Mouse (Mus musculus) midbrain, embryonic 10.5 days (tissue): Measurements from ENCODE around the gene Ola1. TPM values are rescaled to one million over a fixed set of nuclear protein-coding genes. Genes with fewer than 3 reads are reported as not detected.
A peak's percentile ranks its signal among the peaks of the same experiment; 100 is the strongest.

ENCODE experiments used
- DNase-seq: peaks from one replicate; pipeline ENCODE4 v3.0.0-alpha.2; 2017; ENCODE audit warnings: low spot score
- H3K27ac ChIP-seq: fragments of 300-500 bp; sonication (generic); replicated peaks from 2 replicates; pipeline ENCODE4 v1.5.1; 2016; ENCODE audit warnings: mild to moderate bottlenecking
- H3K27me3 ChIP-seq: fragments of 300-500 bp; sonication (generic); 2 replicates; pipeline ENCODE4 v1.6.1; 2016; ENCODE audit warnings: low read depth, mild to moderate bottlenecking; ENCODE audit not compliant: poor library complexity, severe bottlenecking
- H3K36me3 ChIP-seq: fragments of 300-500 bp; sonication (generic); 2 replicates; pipeline ENCODE4 v1.6.1; 2016; ENCODE audit warnings: mild to moderate bottlenecking, moderate library complexity
- H3K4me1 ChIP-seq: fragments of 300-500 bp; sonication (generic); 2 replicates; pipeline ENCODE4 v1.6.1; 2016
- H3K4me3 ChIP-seq: fragments of 300-500 bp; sonication (generic); 2 replicates; pipeline ENCODE4 v1.5.1; 2016; ENCODE audit warnings: mild to moderate bottlenecking, moderate library complexity
- H3K9me3 ChIP-seq: fragments of 300-500 bp; sonication (generic); replicated peaks from 2 replicates; pipeline ENCODE4 v1.6.1; 2016; ENCODE audit warnings: mild to moderate bottlenecking
- WGBS: fragments of 180-500 bp; shearing (Covaris S2); methylation state at CpG from one replicate; pipeline ENCODE4 v1.1.7; 2016; 5-methylcytosine and 5-hydroxymethylcytosine counted together
- polyA plus RNA-seq: library from polyadenylated mRNA; unstranded; fragments of >200 nt; fragmentation: Nextera tagmentation; extraction: Ambion mirVana; gene quantifications from 2 replicates; pipeline ENCODE4 v1.2.1, GENCODE M21; 2016

The Ola1 gene
- polyA plus RNA-seq, 1 experiment from 2014 or later = 103 TPM

DNA sequence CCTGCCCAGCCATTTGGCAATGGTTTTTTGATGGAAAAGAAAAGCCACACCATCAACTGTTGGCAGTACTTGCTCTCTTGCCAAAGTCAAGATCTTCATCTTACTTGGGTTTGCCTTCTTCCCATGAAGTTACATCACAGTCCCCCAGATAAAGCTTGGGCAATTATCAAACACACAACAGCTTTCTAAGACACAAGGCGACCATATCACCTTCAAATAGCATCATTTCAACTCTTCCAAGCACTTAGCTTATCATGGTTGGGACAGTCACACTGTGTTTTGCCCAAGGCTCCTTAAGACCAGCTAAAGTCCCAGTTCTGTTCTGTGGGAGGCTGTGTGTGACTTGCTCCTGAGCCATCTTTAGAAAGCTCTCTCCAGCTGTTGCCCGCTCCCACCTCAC lies 161.1 kb downstream of the Ola1 start:
- no peaks in the 10 kb centered on the region for H3K36me3 ChIP-seq
- WGBS = 91% methylated on average over 2 of the region's 2 CpGs
- no peak overlapping the region for H3K4me3 ChIP-seq
- no peak for DNase-seq
- H3K27ac ChIP-seq = no peak overlapping the region
- H3K4me1 ChIP-seq = 0 out of 2 replicates have a peak, but pooled peaks cover 2% of the 10 kb centered on the region
- H3K9me3 ChIP-seq = no peaks in the 10 kb centered on the region; the same call in 1 of the 2 replicates
- H3K27me3 ChIP-seq = 0 out of 2 replicates have a peak, but pooled peaks cover 5% of the 10 kb centered on the region

DNA sequence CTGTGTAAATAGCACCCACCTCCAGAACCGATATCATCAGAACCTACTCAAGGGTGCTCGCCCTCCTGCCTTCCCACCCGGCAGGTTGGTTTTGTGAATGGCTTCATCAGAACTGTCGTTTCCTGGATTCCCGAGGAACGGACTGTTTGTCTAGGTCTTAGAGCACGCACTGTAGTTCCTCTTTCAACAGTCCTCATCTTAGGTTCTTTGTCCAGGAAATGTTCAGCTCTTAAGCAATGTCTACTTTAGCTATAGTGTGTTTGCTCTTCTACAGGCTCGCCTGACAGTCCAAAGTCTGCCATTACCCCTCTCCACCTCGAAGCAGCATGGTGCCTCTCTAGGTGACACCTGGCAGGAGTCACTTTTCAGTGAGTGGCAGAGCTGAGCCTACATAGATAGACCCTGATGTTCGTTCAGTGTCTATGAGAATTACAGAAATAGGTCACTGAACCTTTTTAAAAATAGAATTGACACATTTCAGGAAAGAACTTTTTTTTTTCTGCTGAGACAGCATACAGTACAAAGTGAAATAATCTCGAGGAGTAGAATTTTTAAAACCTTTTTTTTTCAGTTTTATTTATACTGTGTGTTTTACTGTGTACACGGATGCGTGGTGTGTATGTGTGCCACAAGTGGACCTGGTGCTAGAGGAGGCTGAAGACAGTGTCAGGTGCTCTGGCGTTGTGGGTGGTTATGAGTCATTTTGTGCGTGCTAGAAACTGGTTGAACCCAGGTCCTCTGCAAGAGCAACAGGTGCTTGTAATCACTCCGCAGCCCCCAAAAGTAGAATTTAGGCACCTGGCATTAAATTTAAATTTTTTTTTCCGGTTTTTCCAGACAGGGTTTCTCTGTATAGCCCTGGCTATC lies 162.4 kb downstream of the Ola1 start:
- H3K36me3 ChIP-seq = no peaks in the 10 kb centered on the region
- H3K4me3 ChIP-seq = no peak overlapping the region
- H3K27me3 ChIP-seq = 0 out of 2 replicates have a peak, but pooled peaks cover 5% of the 10 kb centered on the region
- WGBS = 88% methylated on average over 17 of the region's 17 CpGs
- H3K9me3 ChIP-seq = no peaks in the 10 kb centered on the region; the same call in 1 of the 2 replicates
- H3K27ac ChIP-seq = no peak overlapping the region
- H3K4me1 ChIP-seq = 0 out of 2 replicates have a peak, but pooled peaks cover 2% of the 10 kb centered on the region
- DNase-seq = no peak

DNA sequence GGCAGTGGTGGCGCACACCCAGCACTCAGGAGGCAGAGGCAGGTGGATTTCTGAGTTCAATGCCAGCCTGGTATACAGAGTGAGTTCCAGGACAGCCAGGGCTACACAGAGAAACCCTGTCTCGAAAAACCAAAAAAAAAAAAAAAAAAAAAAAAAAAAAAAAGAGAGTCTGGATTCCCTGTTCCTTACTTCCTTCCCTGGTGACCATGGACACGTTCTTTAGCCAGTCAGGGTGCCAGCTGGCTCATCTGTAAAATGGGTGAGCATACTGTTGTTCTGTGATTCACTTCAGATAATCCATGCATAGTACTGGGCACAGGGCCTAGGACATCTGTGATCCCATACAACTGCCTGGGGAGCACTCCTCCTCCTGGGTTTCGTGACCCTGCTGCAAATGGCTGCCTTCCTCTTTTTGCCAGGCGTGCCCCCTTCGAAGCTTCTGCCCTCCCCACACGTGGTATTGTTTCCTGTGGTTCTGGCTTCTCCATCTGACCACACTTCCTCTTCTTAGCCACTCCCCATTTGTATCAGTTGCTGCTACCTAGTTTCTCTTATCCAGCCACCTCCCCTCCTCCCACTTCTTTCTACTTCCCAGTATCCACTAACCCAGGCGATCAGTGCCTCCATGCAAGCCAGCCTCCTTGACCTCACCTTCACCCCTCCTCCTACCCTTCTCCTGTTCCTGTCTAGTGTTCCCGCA lies 164.8 kb downstream of the Ola1 start:
- Histone ChIP-seq H3K36me3 (no peaks in the 10 kb centered on the region), H3K4me3 (no peak overlapping the region), H3K27ac (no peak overlapping the region), H3K9me3 (no peaks in the 10 kb centered on the region; the same call in 1 of the 2 replicates), H3K4me1 (no peaks in the 10 kb centered on the region), H3K27me3 (peaks cover 10% of the 10 kb centered on the region; the same call in 1 of the 2 replicates)
- 93% methylated on average over 9 of the region's 9 CpGs for WGBS
- no peak for DNase-seq

DNA sequence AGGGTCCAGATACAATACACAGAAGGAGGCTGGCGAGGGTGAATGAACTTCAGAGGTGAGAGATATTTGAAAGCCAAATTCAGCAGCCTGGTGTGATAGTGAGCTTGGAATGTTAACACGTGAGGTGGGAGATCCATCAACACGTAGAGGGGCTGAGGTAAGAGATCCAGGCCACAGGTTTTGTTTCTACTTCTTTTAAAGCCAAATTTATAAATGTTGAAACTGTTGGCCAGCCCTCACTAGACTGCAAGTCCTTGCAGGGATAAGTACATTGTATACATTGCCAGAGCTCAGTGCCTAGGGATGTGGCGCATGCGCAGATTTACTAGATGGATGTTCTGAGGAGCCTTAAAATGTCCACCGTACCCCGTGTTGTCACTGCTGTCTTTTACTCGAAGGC lies 168.3 kb downstream of the Ola1 start:
- peaks cover 13% of the 10 kb centered on the region for H3K27me3 ChIP-seq
- no peaks in the 10 kb centered on the region for H3K36me3 ChIP-seq
- peaks cover 14% of the 10 kb centered on the region for H3K4me1 ChIP-seq
- WGBS = 92% methylated on average over 8 of the region's 8 CpGs
- H3K27ac ChIP-seq = no peak overlapping the region
- no peaks in the 10 kb centered on the region; the same call in 1 of the 2 replicates for H3K9me3 ChIP-seq
- H3K4me3 ChIP-seq = no peak overlapping the region
- no peak for DNase-seq

DNA sequence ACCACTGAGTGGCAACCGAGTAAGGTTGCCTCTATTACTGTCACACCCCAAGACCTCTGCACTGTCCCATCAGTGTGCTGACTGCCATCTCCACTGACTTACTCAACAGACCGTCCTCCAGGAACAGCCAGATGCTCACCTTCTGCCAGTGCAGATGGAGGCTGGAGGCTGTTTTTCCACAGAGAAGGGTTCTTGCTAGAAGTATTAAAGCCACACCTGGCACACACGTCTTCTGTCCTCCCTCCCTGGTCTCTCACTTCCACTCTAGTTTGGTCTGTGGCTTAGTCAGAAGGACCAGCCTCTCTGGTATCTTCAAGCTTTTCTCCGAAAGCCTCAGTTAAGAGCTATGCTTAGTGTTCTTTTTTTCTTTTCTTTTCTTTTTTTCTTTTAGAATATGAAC lies 168.7 kb downstream of the Ola1 start:
- Histone ChIP-seq H3K27ac (no peak overlapping the region), H3K27me3 (peaks cover 17% of the 10 kb centered on the region), H3K4me1 (peaks cover 14% of the 10 kb centered on the region), H3K9me3 (no peaks in the 10 kb centered on the region; the same call in 1 of the 2 replicates), H3K4me3 (no peak overlapping the region), H3K36me3 (no peaks in the 10 kb centered on the region)
- 85% methylated on average over 4 of the region's 4 CpGs for WGBS
- DNase-seq = no peak

DNA sequence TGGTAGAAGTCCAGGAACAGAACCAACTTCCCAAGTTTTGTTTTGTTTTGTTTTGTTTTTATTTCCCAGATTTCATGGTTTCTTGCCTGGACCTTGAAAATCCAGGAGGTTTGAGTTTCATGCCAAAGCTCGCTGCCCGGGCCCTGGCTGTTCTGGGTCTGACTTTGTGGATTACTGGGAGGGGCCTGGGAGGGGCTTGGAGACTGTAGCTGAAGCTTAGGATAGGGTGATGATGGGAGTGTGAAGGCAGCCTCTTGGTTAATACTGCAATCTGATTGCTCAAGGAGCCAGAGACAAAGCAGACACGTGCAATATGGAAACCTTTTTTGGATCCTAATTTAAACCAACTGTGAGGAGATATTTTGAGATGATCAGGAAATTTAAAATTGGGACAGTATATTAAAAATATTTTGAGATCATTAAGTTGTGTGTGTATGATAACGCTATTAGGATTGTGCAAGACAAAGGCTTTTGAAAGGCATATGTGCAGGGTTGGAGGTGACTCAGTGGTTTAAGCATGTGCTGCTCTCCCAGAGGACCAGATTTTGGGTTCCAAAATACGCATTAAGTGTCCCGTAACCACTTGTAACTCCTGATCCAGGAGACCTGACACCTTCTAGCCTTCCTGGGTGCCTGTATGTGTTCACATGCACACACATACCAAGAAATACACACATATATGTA lies 169.6 kb downstream of the Ola1 start:
- DNase-seq = peak; percentile 26
- Histone ChIP-seq H3K9me3 (no peaks in the 10 kb centered on the region; the same call in 1 of the 2 replicates), H3K27ac (no peak overlapping the region), H3K36me3 (no peaks in the 10 kb centered on the region), H3K4me3 (no peak overlapping the region), H3K27me3 (peaks cover 19% of the 10 kb centered on the region), H3K4me1 (peaks cover 14% of the 10 kb centered on the region)
- WGBS = 65% methylated on average over 6 of the region's 6 CpGs

DNA sequence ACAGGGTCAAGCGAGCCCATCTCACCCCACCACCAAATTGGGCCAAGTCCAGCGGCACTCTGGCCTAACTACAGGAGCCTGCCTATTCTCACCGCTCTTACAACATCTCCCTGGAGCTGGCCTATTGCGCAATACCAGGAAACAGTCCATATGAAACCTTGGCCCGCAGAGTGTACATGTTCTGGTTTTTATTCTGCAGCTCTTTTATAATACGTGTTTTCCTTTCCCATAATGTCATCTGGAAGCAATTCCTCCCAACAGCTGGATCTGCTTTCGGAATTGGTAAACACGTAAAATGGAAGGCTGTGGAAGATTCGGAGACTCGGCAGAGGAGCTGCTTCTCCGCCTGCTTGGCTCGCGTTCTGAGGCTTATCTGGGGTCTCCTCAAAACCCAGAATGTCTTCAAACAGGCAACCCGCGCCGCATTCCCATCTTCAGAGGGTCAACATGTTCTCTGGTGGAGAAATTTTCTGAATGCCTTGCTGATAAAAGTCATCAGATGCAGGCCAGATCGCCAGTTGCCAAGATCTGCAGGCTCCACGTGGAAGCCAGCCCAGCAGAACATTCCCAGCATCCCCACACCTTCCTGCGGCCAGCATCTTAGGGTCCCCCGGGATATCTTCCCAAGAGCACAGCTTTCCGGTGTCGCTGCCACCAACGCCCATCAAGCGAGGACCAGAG lies 171.5 kb downstream of the Ola1 start:
- H3K4me1 ChIP-seq = peaks cover 14% of the 10 kb centered on the region
- H3K27ac ChIP-seq = no peak overlapping the region

DNA sequence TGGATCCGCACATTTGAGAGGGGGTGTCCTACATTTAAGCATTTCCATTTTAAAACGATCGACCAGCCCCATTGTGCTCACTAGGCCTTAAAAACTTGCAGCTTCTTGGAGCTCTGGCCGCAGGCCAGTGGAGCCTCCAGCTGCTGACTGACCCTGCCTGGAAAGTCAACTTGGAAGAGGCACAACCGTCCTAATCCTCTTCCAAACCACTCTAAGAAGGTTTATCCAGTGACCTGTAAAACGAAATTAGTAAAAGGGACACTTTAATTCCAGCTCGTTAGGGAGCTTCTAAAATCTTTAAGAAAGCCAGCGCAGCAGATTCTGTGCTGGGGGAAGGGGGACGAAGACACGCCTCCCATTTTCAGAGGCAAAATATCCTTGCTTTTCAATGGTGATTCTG lies 172.1 kb downstream of the Ola1 start:
- Histone ChIP-seq H3K27ac (no peak overlapping the region), H3K36me3 (no peaks in the 10 kb centered on the region)
- WGBS = 43% methylated on average over 10 of the region's 10 CpGs

More for the DNA sequence above, 171.5 kb downstream of the Ola1 start:
- no peak overlapping the region for H3K4me3 ChIP-seq
- H3K27me3 ChIP-seq = peaks cover 27% of the 10 kb centered on the region
- H3K36me3 ChIP-seq = no peaks in the 10 kb centered on the region
- peak; percentile 27 for DNase-seq
- no peaks in the 10 kb centered on the region for H3K9me3 ChIP-seq
- 74% methylated on average over 24 of the region's 24 CpGs for WGBS

DNA sequence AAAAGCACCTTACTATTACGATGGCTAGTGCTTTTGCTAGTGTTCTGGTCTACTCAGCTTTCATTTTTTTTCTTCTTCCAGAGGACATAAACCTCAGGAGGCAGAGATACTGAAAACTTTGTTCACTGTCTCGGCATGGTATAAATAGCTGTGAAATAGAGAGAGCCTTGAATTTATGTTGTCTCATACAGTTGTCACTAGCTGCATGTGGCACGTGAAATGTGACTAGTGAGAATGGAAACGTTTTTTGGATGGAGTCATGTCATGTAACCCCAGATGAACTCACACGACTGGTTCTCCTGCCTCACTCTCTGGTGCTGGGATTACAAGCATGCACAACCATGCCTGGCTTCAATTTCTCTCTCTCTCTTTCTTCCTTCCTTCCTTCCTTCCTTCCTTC lies 173.2 kb downstream of the Ola1 start:
- no peak overlapping the region for H3K27ac ChIP-seq
- no peak for DNase-seq
- no peak overlapping the region for H3K4me3 ChIP-seq
- WGBS = 88% methylated on average over 5 of the region's 5 CpGs
- H3K36me3 ChIP-seq = no peaks in the 10 kb centered on the region
- no peaks in the 10 kb centered on the region for H3K9me3 ChIP-seq
- peaks cover 27% of the 10 kb centered on the region for H3K27me3 ChIP-seq
- peaks cover 14% of the 10 kb centered on the region for H3K4me1 ChIP-seq

More for the DNA sequence above, 172.1 kb downstream of the Ola1 start:
- Histone ChIP-seq H3K27me3 (peaks cover 27% of the 10 kb centered on the region), H3K4me3 (no peak overlapping the region), H3K4me1 (peaks cover 14% of the 10 kb centered on the region), H3K9me3 (no peaks in the 10 kb centered on the region)
- DNase-seq = no peak

Other genes with a start within 250 kb of the Ola1 start
- 43.2 and 50.7 TPM in 2 replicates for gene Sp3, start 238.5 kb downstream of the Ola1 start, polyA plus RNA-seq
- gene Gm11084, start 232.2 kb downstream of the Ola1 start, polyA plus RNA-seq = not detected in 2 replicates
- gene Sp9, start 53.0 kb upstream of the Ola1 start, polyA plus RNA-seq = 1.5 and 1.8 TPM in 2 replicates
- 12.4 and 12.7 TPM in 2 replicates for gene Scrn3, start 93.7 kb upstream of the Ola1 start, polyA plus RNA-seq
- gene Cir1, start 93.8 kb upstream of the Ola1 start, polyA plus RNA-seq = 14.0 and 19.0 TPM in 2 replicates
- 1.7 and 2.3 TPM in 2 replicates for gene Gpr155, start 167.6 kb upstream of the Ola1 start, polyA plus RNA-seq